Mouse (Mus musculus): ENCODE data around the gene Oit1.

Gene Oit1

GRCm38 (mm10) chr14:8335947-8336346 is 42.6 kb downstream of the Oit1 start:
- DNase-seq: peak in 1 of 2 experiments; percentile 40

- DNase-seq: no peak
These were observed 44.0 kb downstream of the Oit1 start for GRCm38 (mm10) chr14:8334511-8334910.

- DNase-seq: peak; percentile 75 to 89
These were observed 46.0 kb downstream of the Oit1 start for GRCm38 (mm10) chr14:8332314-8333252.

- DNase-seq: peak; percentile 91 to 96
These were observed 47.1 kb downstream of the Oit1 start for GRCm38 (mm10) chr14:8331307-8331905.

- peak in 1 of 2 experiments; percentile 62 for DNase-seq
These were observed 48.2 kb downstream of the Oit1 start for GRCm38 (mm10) chr14:8330390-8330789.

GRCm38 (mm10) chr14:8329552-8329951 is 49.0 kb downstream of the Oit1 start:
- no peak for DNase-seq

- DNase-seq: peak; percentile 80 to 86
These were observed 51.2 kb downstream of the Oit1 start for GRCm38 (mm10) chr14:8327371-8327770.

- DNase-seq: peak; percentile 71 to 88
These were observed 51.6 kb downstream of the Oit1 start for GRCm38 (mm10) chr14:8326961-8327360.

- no peak for DNase-seq
These were observed 52.8 kb downstream of the Oit1 start for GRCm38 (mm10) chr14:8325746-8326145.

GRCm38 (mm10) chr14:8320528-8320927 is 58.0 kb downstream of the Oit1 start:
- DNase-seq: peak; percentile 74 to 81

- peak in 1 of 2 experiments; percentile 45 for DNase-seq
These were observed 61.1 kb downstream of the Oit1 start, which contains the start of gene Fam107a for GRCm38 (mm10) chr14:8317194-8318097. Gene Fam107a, minus strand, starts transcription at chr14:8318023.

GRCm38 (mm10) chr14:8316366-8317193 is 62.0 kb downstream of the Oit1 start:
- DNase-seq: peak in 1 of 2 experiments; percentile 26

- DNase-seq: peak in 1 of 2 experiments; percentile 48
These were observed 63.4 kb downstream of the Oit1 start for GRCm38 (mm10) chr14:8315169-8315568.

- peak; percentile 36 to 72 for DNase-seq
These were observed 64.0 kb downstream of the Oit1 start for GRCm38 (mm10) chr14:8314536-8314935.

GRCm38 (mm10) chr14:8313877-8314276 is 64.7 kb downstream of the Oit1 start:
- no peak for DNase-seq

- DNase-seq: peak in 1 of 2 experiments; percentile 48
These were observed 68.9 kb downstream of the Oit1 start for GRCm38 (mm10) chr14:8309621-8310141.

GRCm38 (mm10) chr14:8308650-8309049 is 69.9 kb downstream of the Oit1 start:
- DNase-seq: no peak

GRCm38 (mm10) chr14:8306884-8307283 is 71.7 kb downstream of the Oit1 start:
- no peak for DNase-seq

- DNase-seq: no peak
These were observed 73.5 kb downstream of the Oit1 start for GRCm38 (mm10) chr14:8305014-8305413.

- peak in 1 of 2 experiments; percentile 49 for DNase-seq
These were observed 74.5 kb downstream of the Oit1 start for GRCm38 (mm10) chr14:8304082-8304481.

GRCm38 (mm10) chr14:8302687-8303086 is 75.9 kb downstream of the Oit1 start:
- no peak for DNase-seq

All from kidney, postnatal 36 days (tissue).